Mouse (Mus musculus) activated CD4-positive, CD25-positive, alpha-beta regulatory T cell, adult 4 months (primary cell): ENCODE data around the gene Ndufa5. TPM values are rescaled to one million over a fixed set of nuclear protein-coding genes. Genes with fewer than 3 reads are reported as not detected.
A peak's percentile ranks its signal among the peaks of the same experiment; 100 is the strongest.

Source experiments
- ATAC-seq: one replicate; pipeline ENCODE4 v1.8.0; 2017
- polyA plus RNA-seq, 2 experiments: library from polyadenylated mRNA; unstranded; fragments of 100-300 nt; shearing (Covaris generic); gene quantifications; one replicate each; pipeline ENCODE4 v1.2.1; 2017

The Ndufa5 gene
- polyA plus RNA-seq, 2 experiments from 2014 or later: 167 to 191 TPM

DNA sequence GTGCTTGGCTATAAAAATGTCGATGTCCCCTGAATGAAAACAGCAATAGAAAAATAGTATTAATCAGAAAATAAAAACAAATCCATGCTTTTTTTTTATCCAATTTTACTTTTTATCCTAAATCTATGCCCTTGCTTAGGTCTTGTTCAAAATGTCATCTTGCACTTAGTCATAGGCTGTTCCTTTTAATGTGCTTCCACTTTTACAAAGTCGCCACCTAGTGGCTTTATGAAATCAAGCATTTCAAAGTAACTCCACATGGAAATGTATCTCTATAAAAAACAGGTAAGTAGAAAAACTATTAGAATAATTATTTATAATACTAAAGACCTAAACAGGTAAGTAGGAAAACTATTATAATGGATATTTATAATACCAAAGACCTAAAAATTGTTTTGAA, 11.6 kb downstream of the Ndufa5 start:
- ATAC-seq: peak; percentile 55

DNA sequence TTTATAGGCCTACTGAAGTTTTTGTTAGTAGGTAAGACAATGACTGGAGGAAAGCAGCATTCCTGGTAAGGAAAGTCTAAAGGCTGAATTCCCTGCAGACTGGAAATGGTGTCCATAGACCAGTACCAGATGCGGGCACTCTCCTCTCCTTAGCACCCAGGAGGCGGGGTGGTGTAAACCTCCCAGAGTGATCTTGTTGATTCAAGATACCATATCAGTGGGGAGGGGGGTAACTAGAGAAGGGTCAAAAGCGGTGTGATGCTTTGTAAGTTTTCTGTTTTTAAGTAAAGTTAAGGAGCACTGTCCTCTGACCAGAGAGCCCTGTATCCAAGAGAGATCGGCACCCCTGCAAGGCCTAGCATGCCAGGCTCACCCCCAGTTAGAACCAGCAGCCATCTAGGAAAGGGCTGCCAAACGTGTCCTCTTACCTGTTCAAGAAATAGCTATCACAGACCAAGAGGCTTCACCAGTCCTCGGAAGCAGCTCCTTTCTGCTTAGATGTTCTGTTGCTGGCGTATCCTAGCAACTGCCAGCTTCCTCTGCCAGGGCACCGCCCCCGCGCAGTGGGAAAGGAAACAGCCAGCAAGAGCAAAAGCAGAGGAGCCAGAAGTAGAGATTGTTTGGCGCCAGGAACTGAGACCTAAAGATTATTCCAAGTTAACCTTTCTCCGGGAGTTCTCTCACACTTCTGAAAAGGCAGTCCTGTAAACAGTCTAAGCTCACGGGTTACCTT, 13.1 kb downstream of the Ndufa5 start, which contains the start of gene Iqub:
Gene Iqub (minus strand): TSS at position 516 of the 733 bp plus-strand sequence.
- ATAC-seq: peak; percentile 82

DNA sequence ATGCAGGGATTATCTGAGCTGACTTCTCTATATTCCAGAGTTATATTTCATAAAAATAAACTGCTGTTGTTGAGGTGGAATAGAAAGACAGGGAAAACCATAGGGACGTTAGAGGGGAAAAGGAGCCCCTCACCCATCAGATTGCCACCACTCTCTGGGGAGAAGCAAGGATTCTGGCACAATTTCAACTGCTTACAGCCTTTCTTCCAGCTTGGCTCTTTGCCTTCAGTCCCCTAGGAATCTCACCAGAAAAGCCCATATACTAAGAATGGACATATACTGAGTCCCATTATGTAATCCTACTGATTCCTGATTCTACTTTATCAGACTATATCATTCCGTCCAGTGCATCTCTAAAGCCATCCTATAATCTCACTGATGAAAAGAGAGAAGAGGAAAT, 23.7 kb downstream of the Ndufa5 start:
- ATAC-seq: no peak

DNA sequence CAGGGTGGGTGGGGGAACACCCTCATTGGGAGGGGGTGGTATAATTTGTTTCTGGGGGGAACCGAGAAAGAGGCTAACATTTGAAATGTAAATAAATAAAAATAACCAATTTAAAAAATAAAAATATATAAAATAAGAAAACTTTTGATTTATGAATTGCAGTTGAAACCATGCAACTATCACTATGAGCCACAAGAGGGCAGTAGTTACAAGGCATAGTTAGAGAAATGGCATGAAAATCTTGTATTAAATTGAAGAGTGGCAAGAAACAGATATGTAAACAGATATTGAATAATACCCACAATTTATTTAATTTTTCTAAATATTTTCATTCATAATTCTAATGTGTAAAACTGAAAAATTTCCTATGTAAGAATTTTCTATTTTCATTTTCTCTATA, 37.5 kb downstream of the Ndufa5 start:
- ATAC-seq: no peak

DNA sequence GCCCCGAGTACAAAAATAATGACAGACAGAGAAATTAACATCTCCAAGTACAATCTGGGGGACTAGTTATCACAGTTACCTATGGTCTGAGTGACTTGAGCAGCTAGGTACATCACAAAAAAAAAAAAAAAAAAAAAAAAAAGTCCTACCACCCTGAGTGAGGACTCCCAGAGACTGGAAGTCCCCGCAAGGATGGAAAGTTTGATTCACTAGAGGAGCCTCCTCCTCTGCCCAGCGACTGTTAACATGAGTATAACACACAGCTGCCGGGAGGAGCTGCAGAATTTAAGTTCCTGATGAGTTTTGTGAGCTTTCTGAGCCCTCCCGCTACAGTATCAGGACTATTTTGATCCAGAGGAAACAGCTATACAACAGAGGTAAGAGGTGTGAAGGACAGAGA, 41.3 kb downstream of the Ndufa5 start:
- no peak for ATAC-seq

DNA sequence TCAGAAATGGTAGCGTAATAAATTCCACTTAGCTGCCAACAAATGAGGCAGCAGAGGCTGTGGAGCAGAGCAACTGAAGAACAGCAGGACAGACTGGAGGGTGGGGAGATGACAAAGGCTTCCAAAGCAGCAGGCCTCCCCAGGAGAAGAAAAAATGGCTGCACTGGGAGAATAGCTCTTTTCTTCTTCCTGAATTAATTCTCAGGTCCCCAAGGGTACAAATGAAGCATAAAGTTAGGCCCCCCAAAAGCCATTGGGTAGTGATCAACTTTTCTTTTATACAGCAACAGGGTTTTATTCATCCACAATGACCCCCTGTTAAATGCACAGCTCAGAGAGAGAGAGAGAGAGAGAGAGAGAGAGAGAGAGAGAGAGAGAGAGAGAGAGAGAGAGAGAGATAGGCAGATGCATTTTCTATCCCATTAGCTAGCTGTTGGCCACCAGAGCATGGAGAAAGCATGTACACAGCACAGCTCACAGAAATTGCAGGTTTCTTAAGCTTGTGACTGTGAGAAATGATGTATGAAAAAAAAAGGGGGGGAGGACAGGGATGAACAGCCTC, 57.2 kb downstream of the Ndufa5 start:
- ATAC-seq: no peak

DNA sequence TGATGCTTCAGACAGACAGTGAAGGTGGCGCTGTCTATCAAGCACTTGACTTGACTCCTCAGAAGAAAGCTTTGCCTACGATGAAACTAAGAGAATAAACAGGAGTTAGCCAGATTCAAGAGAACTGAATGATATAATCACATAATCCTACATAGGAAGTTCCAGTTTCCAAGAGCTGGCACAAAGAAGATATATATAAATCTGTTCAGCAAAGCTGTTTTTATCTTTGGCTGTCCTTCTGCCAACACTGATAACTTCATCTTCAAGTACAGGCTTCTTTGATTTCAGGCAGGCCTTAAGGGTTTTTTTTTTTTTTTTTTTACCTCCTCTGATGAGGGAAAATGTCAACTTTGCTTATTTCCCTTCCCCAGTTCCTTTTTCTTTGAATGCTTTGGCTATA, 57.7 kb downstream of the Ndufa5 start:
- ATAC-seq: no peak

Other genes with a start within 250 kb of the Ndufa5 start
- gene Iqub, start 12.9 kb downstream of the Ndufa5 start, polyA plus RNA-seq: not detected
- not detected for gene Asb15, start 131 bp upstream of the Ndufa5 start, polyA plus RNA-seq
- gene Lmod2, start 69.7 kb upstream of the Ndufa5 start, polyA plus RNA-seq: not detected
- gene Wasl, start 137.0 kb upstream of the Ndufa5 start, polyA plus RNA-seq: 10 to 100 TPM; 13.2 to 16.1 TPM
- gene Hyal6, start 205.2 kb upstream of the Ndufa5 start, polyA plus RNA-seq: not detected
- not detected for gene Hyal4, start 220.3 kb upstream of the Ndufa5 start, polyA plus RNA-seq